Mouse (Mus musculus) forebrain, embryonic 11.5 days (tissue): ENCODE measurements around the gene Slc35c2. TPM values are rescaled to one million over a fixed set of nuclear protein-coding genes. Genes with fewer than 3 reads are reported as not detected.
A peak's percentile ranks its signal among the peaks of the same experiment; 100 is the strongest.

Experiments
- ATAC-seq: fragments of 200-750 bp; cut with Nextera tagmentation; replicated peaks from 2 replicates; pipeline ENCODE4 v1.8.0; 2017; ENCODE audit warnings: moderate TSS enrichment; ENCODE audit not compliant: low FRiP score
- DNase-seq: peaks from one replicate; pipeline ENCODE4 v3.0.0-alpha.2; 2017; ENCODE audit warnings: low spot score
- H3K27ac ChIP-seq: fragments of 300-500 bp; sonication (generic); 2 replicates; pipeline ENCODE4 v1.5.1; 2014; ENCODE audit warnings: low read depth, low read length
- H3K27me3 ChIP-seq: fragments of 300-500 bp; sonication (generic); 2 replicates; pipeline ENCODE4 v1.6.1; 2014; ENCODE audit warnings: mild to moderate bottlenecking, low read length, mixed read lengths; ENCODE audit not compliant: control insufficient read depth, insufficient read depth
- H3K36me3 ChIP-seq: fragments of 300-500 bp; sonication (generic); 2 replicates; pipeline ENCODE4 v1.6.1; 2014; ENCODE audit warnings: mild to moderate bottlenecking, low read length, moderate library complexity, mixed read lengths; ENCODE audit not compliant: control insufficient read depth, insufficient read depth
- H3K4me1 ChIP-seq: fragments of 300-500 bp; sonication (generic); replicated peaks from 2 replicates; pipeline ENCODE4 v1.6.1; 2014; ENCODE audit warnings: low read length, mixed read lengths; ENCODE audit not compliant: control insufficient read depth, insufficient read depth
- H3K4me2 ChIP-seq: fragments of 300-500 bp; sonication (generic); 2 replicates; pipeline ENCODE4 v1.6.1; 2014; ENCODE audit warnings: low read depth, mild to moderate bottlenecking, low read length, moderate library complexity, mixed read lengths; ENCODE audit not compliant: severe bottlenecking
- H3K4me3 ChIP-seq: fragments of 300-500 bp; sonication (generic); 2 replicates; pipeline ENCODE4 v1.5.1; 2014; ENCODE audit warnings: low read depth, low read length
- H3K9ac ChIP-seq: fragments of 300-500 bp; sonication (generic); 2 replicates; pipeline ENCODE4 v1.6.1; 2014; ENCODE audit warnings: low read length
- H3K9me3 ChIP-seq: fragments of 300-500 bp; sonication (generic); 2 replicates; pipeline ENCODE4 v1.6.1; 2016; ENCODE audit warnings: low read length, mixed read lengths; ENCODE audit not compliant: control insufficient read depth
- WGBS: fragments of 180-500 bp; shearing (Covaris S2); extraction: QIAGEN DNeasy Blood & Tissue Kit; methylation state at CpG from one replicate; pipeline ENCODE4 v1.1.7; 2014; 5-methylcytosine and 5-hydroxymethylcytosine counted together
- polyA plus RNA-seq: library from polyadenylated mRNA; unstranded; fragments of >200 nt; fragmentation: Nextera tagmentation; extraction: Ambion mirVana; gene quantifications from 2 replicates; pipeline ENCODE4 v1.2.1, GENCODE M21; 2014

Slc35c2 gene
- polyA plus RNA-seq, 1 experiment from 2014 or later = 54.3 TPM

DNA sequence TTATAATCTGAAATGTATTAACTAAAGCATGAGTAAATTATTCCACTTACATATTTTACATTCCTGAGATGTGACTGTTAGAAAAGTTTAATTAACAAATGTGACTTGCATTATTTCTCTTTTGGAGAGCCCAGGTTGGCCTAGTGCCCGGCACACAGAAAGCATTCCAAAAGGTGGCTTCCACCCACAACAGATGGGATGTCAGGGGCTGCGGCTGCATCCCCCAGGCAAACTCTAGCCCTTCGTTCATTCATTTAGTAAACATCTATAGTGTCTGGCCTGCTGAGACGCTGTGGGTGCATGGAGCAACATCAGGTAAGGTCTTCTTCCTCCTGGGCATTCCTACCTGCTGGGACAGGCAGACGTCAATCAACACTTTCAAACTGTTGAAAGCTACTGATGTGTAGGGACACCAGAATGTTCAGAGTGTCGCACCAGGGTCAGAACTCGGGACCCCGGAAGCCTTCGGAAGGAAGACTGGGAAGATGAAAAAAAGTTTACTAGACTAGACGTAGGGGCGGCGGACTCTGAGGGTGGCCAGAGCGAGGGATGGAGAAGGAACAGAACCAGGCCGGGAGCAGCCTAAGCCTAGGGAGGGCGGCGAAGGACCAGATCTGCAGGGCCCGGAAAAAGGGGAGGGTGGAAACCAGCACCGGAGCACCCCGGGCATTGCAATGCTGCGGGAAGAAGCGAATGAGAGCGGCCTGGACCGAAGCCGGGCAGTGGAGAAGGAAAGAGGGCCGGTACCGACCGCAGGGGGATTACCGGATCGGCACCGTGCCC, 38.0 kb upstream of the Slc35c2 start:
- peak overlapping the region; percentile 54 for H3K4me3 ChIP-seq
- H3K9ac ChIP-seq = peak overlapping the region; percentile 73
- H3K4me2 ChIP-seq = peak overlapping the region; percentile 93
- H3K27ac ChIP-seq = no peak overlapping the region
- H3K27me3 ChIP-seq = no peaks in the 10 kb centered on the region; the same call in 1 of the 2 replicates
- H3K36me3 ChIP-seq = no peaks in the 10 kb centered on the region; the same call in 1 of the 2 replicates
- DNase-seq (no peak), ATAC-seq (no peak; the same call in 1 of the 2 replicates)
- WGBS = 1% methylated on average over 29 of the region's 30 CpGs
- peaks cover 14% of the 10 kb centered on the region for H3K4me1 ChIP-seq
- H3K9me3 ChIP-seq = no peaks in the 10 kb centered on the region

- H3K9ac ChIP-seq = no peak overlapping the region
- H3K9me3 ChIP-seq = no peaks in the 10 kb centered on the region
- H3K36me3 ChIP-seq = no peaks in the 10 kb centered on the region; the same call in 1 of the 2 replicates
- DNase-seq (no peak), ATAC-seq (no peak)
- no peak overlapping the region for H3K4me3 ChIP-seq
- no peak overlapping the region for H3K4me2 ChIP-seq
- H3K27ac ChIP-seq = no peak overlapping the region
- H3K4me1 ChIP-seq = peaks cover 17% of the 10 kb centered on the region
- no peaks in the 10 kb centered on the region; the same call in 1 of the 2 replicates for H3K27me3 ChIP-seq
- WGBS = 64% methylated on average over 5 of the region's 5 CpGs
Measured at GRCm38 (mm10) chr2:165323928-165324327, 36.3 kb upstream of the Slc35c2 start.

- 73% methylated on average over 5 of the region's 5 CpGs for WGBS
- 0 out of 2 replicates have a peak overlapping the region, but pooled peaks have one; percentile 9 for H3K9ac ChIP-seq
- H3K36me3 ChIP-seq = no peaks in the 10 kb centered on the region; the same call in 1 of the 2 replicates
- no peaks in the 10 kb centered on the region; the same call in 1 of the 2 replicates for H3K27me3 ChIP-seq
- no peak overlapping the region for H3K4me2 ChIP-seq
- peaks cover 17% of the 10 kb centered on the region for H3K4me1 ChIP-seq
- H3K9me3 ChIP-seq = no peaks in the 10 kb centered on the region
- H3K27ac ChIP-seq = no peak overlapping the region
- DNase-seq = no peak
- no peak overlapping the region for H3K4me3 ChIP-seq
- ATAC-seq = no peak
Measured at GRCm38 (mm10) chr2:165323484-165323883, 35.8 kb upstream of the Slc35c2 start.

DNA sequence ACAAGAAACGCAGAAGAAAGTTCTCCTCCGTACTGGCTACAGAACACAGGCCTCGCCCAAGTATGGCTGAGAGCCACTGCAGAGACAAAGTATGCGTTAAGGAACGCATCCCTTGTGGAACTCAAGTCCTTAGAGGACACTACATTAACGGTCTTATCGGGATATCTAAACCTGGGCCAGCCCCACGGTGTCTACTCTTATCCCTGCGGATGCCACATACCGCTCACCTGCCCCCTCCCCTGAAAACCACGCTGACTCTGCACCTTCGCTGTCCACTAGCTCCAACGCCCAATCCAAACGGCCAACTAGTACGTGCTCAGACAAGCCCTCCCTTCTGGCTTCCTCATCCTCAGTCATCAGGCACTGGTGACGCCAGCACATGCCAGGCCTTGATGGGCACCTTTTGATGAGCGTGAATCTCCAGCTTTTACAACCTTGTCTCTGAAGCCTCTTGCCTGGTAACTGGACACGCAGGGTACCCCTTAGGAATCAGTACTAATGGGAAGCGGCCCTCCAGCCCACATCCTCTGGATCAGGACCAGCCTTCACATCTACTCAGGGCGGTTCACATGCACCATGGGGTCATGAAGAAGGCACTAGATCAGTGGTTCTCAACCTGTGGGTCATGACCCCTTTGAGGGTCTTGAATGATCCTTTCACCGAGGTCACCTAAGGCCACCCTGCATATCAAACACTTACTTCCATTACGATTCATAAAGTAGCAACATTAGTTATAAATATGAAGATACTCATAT, 34.5 kb upstream of the Slc35c2 start:
- WGBS = 91% methylated on average over 22 of the region's 22 CpGs
- DNase-seq (no peak), ATAC-seq (no peak)
- Histone ChIP-seq H3K9me3 (no peaks in the 10 kb centered on the region), H3K9ac (no peak overlapping the region), H3K4me3 (no peak overlapping the region), H3K4me1 (peaks cover 29% of the 10 kb centered on the region), H3K27ac (no peak overlapping the region), H3K27me3 (no peaks in the 10 kb centered on the region; the same call in 1 of the 2 replicates), H3K36me3 (no peaks in the 10 kb centered on the region; the same call in 1 of the 2 replicates), H3K4me2 (no peak overlapping the region)

- Histone ChIP-seq H3K9me3 (no peaks in the 10 kb centered on the region), H3K27me3 (no peaks in the 10 kb centered on the region; the same call in 1 of the 2 replicates), H3K4me3 (no peak overlapping the region), H3K9ac (no peak overlapping the region), H3K27ac (no peak overlapping the region), H3K4me1 (peaks cover 36% of the 10 kb centered on the region), H3K36me3 (no peaks in the 10 kb centered on the region; the same call in 1 of the 2 replicates), H3K4me2 (no peak overlapping the region)
- 63% methylated on average over 8 of the region's 8 CpGs for WGBS
- ATAC-seq (no peak), DNase-seq (no peak)
Measured at GRCm38 (mm10) chr2:165321381-165321888, 33.8 kb upstream of the Slc35c2 start.

DNA sequence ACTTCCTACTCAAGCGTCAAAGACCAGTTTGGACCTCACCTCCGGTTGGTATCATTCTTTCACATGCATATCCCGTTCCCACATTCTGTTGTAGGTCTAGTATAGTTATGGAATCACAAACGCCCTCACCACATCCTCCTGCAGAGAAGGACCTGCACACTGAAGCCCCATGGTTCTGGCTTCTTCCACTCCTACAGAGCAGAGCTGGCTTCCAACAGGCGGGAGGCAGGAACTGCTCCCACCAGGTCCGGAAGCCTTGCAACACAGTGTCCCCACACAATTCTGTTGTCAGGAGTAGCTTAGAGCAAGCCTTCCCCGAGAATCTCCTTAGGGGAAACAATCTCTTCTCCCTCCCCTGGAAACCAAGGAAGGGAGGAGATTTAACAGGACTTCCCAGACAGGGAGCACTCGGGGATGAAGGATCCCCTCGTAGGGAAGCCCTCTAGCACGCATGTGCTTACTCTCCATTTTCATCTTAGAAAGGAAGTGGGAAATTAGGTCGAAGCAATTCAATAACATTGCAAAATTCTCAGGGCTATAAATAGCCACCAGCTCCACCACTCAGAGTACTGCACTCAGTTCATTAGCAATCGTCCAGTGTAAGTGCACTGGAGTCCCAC, 33.0 kb upstream of the Slc35c2 start:
- 76% methylated on average over 12 of the region's 12 CpGs for WGBS
- Histone ChIP-seq H3K9ac (no peak overlapping the region), H3K36me3 (no peaks in the 10 kb centered on the region; the same call in 1 of the 2 replicates), H3K4me2 (no peak overlapping the region), H3K27ac (no peak overlapping the region), H3K4me3 (no peak overlapping the region), H3K27me3 (no peaks in the 10 kb centered on the region; the same call in 1 of the 2 replicates), H3K4me1 (peaks cover 38% of the 10 kb centered on the region), H3K9me3 (no peaks in the 10 kb centered on the region)
- ATAC-seq = no peak
- no peak for DNase-seq

GRCm38 (mm10) chr2:165319503-165319902, 31.8 kb upstream of the Slc35c2 start:
- no peak overlapping the region for H3K4me2 ChIP-seq
- no peak overlapping the region for H3K4me3 ChIP-seq
- no peak overlapping the region for H3K27ac ChIP-seq
- WGBS = 85% methylated on average over 4 of the region's 4 CpGs
- no peak overlapping the region for H3K9ac ChIP-seq
- ATAC-seq = no peak
- H3K36me3 ChIP-seq = peaks cover 2% of the 10 kb centered on the region; the same call in 1 of the 2 replicates
- H3K9me3 ChIP-seq = no peaks in the 10 kb centered on the region
- H3K4me1 ChIP-seq = peaks cover 37% of the 10 kb centered on the region
- no peaks in the 10 kb centered on the region; the same call in none of the 2 replicates for H3K27me3 ChIP-seq
- DNase-seq = no peak

DNA sequence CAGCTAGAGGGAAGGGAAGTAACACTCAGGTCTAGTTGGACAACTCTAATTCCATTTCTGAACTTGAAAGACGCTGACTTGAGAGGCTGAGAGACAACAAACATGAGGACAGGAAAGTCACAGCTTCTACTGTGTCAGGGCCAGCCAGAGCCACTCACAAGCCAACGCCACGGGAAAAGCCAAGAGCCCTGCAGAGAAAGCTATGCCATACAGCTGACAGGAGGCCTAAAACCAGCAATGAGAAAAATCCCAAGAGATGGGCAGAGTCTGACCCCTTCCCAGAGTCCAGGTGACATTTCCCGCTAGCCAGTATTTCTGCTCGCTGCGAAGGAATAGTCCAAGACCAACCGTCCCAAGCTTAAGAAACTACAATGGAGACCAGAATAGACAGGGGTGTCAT, 31.3 kb upstream of the Slc35c2 start:
- no peak for ATAC-seq
- no peak overlapping the region for H3K27ac ChIP-seq
- no peaks in the 10 kb centered on the region for H3K9me3 ChIP-seq
- no peak for DNase-seq
- H3K9ac ChIP-seq = no peak overlapping the region
- no peak overlapping the region for H3K4me3 ChIP-seq
- peaks cover 33% of the 10 kb centered on the region for H3K4me1 ChIP-seq
- 89% methylated on average over 7 of the region's 7 CpGs for WGBS
- H3K27me3 ChIP-seq = no peaks in the 10 kb centered on the region; the same call in none of the 2 replicates
- no peak overlapping the region for H3K4me2 ChIP-seq
- H3K36me3 ChIP-seq = peaks cover 2% of the 10 kb centered on the region; the same call in 1 of the 2 replicates
